Mouse (Mus musculus): ENCODE data around the gene Hipk3. TPM values are rescaled to one million over a fixed set of nuclear protein-coding genes. Genes with fewer than 3 reads are reported as not detected.

The Hipk3 gene
- polyA plus RNA-seq, 1 experiment from 2014 or later: 71.4 TPM

DNA sequence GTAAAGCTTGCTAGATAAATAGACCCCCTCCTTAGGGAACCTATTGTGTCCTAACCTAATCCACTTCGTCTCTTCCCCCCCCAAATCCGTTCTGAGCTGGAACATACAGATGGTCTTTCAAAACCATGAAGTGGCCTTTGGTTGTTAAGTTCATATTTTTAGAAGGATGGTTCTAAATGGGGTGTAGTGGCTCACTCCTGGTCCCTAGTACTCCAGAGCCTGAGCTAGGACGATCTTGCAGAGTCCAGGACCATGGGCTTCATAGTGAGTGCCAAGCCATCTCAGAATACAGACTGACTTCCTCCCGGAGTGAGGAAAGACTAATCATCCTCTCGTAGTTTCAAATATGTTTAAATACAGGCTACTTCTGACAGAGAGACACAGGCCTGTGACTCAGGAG, 2.0 kb upstream of the Hipk3 start:
- no peak for ATAC-seq (ENCODE audit: insufficient number of reproducible peaks, low FRiP score)
- no peak overlapping the region for H3K9ac ChIP-seq
- H3K4me2 ChIP-seq: no peak overlapping the region; the same call in 1 of the 2 replicates
- H3K4me1 ChIP-seq (replicated peaks): peaks cover 28% of the 10 kb centered on the region
- WGBS: 35% methylated on average over 5 of the region's 5 CpGs
- no peaks in the 10 kb centered on the region for H3K9me3 ChIP-seq (replicated peaks)
- H3K36me3 ChIP-seq: no peaks in the 10 kb centered on the region
- H3K27ac ChIP-seq (ENCODE audit: poor library complexity, severe bottlenecking): 0 out of 2 replicates have a peak overlapping the region, but pooled peaks have one; percentile 17
- H3K27me3 ChIP-seq (replicated peaks): no peaks in the 10 kb centered on the region
- H3K4me3 ChIP-seq: no peak overlapping the region

DNA sequence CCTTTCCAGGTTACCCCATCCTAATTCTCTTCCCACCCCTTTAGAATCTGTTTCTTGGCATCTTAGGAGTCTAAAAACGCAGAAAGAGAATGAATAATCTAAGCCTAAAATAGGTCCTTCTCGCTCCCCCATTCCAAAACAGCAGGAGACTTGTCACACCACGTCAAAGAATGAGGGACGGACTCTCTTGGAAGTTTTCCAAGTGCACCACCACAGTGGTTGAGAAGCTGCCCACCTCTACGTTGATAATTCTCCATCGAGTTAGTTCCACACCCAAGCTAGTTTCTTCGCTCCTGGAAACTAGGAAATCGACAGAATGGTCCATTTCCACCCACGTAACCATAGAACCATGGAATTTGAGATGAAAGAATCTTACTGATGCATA, 547 bp upstream of the Hipk3 start:
- Histone ChIP-seq H3K4me3 (peak overlapping the region; percentile 77), H3K4me2 (peak overlapping the region; percentile 73), H3K27ac (ENCODE audit: poor library complexity, severe bottlenecking) (peak overlapping the region; percentile 100), H3K9ac (peak overlapping the region; percentile 99), H3K9me3 (replicated peaks) (no peaks in the 10 kb centered on the region), H3K36me3 (no peaks in the 10 kb centered on the region), H3K27me3 (replicated peaks) (no peaks in the 10 kb centered on the region), H3K4me1 (replicated peaks) (peaks cover 33% of the 10 kb centered on the region)
- ATAC-seq (ENCODE audit: insufficient number of reproducible peaks, low FRiP score): no peak
- 9% methylated on average over 9 of the region's 9 CpGs for WGBS

DNA sequence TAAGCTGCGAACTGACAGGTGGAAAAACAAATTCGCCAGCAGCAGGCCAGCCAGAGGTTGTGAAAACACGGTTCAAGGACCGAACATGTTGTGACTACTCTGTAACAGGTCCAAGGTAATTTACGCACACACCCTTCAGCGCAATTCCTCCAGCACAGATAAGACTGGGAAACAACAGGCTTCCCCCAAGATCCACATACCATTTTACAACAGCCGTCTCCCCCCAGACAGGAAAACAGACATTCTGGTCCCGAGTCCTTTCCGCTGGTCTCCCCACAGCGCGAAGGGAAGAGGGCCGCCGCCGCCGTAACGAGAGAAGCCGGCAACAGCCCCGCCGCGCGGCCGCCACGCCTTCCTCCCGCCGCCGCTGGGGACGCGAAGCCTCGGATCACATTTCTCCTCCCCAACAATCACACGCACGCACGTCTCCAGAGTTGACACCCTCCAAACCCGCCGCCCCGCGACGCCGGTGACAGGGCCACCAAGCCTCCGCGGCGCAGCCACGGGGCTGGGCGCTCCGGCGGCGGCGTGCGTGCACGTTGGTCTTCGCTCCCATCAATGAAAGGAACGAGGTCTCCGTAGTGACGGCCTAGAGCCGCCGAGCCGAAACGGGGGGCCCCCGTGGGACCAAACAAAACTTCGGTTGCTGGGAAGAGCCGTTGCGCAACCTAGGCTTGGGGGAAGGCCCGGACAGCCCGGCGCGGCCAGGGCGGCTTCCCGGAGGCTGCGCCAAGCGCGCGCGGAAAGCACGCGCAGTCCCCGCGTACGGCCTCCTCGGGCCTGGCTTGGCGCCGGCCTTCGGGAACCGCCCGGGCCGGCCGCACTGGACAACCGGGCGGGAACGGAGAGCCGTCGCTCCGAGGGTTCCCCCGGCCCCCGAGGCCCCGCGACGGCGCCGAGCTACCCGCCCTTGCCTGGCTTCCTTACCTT, 960 bp downstream of the Hipk3 start:
- Histone ChIP-seq H3K27ac (ENCODE audit: poor library complexity, severe bottlenecking) (peak overlapping the region; percentile 100), H3K9me3 (replicated peaks) (no peaks in the 10 kb centered on the region), H3K9ac (peak overlapping the region; percentile 99), H3K4me3 (peak overlapping the region; percentile 77), H3K4me2 (peak overlapping the region; percentile 73), H3K36me3 (no peaks in the 10 kb centered on the region), H3K27me3 (replicated peaks) (no peaks in the 10 kb centered on the region), H3K4me1 (replicated peaks) (peaks cover 34% of the 10 kb centered on the region)
- peak; percentile 76 for ATAC-seq (ENCODE audit: insufficient number of reproducible peaks, low FRiP score)
- WGBS: under 1% methylated on average over 94 of the region's 99 CpGs

DNA sequence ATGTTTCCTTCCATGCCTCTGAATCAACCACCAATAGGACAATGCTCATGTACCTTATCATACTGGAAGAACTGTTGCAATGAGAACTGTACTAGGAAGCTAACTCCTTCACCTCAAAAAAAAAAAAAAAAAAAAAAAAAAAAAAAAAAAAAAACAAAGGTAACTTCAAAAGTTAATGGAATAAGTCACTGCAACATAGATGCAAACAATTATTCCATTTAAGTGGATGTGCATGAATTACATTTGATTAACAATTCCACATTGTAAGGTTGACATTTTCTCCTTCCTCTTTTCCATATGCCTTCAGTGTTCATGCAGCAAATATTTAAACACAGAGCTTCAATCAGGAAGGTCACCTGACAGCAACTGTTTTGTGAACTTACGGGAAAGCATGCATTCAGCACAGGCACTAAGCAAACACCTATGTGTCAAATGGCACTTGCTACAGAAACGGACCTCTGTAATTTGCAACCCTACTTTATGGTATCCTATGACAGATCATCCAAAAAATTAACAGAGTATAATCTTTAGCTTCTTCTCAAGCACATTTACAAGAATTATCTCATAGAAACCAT, 2.9 kb downstream of the Hipk3 start:
- H3K27ac ChIP-seq (ENCODE audit: poor library complexity, severe bottlenecking): peak overlapping the region; percentile 48; the same call in 1 of the 2 replicates
- no peaks in the 10 kb centered on the region for H3K9me3 ChIP-seq (replicated peaks)
- peaks cover 22% of the 10 kb centered on the region for H3K4me1 ChIP-seq (replicated peaks)
- peak overlapping the region; percentile 31 for H3K4me3 ChIP-seq
- WGBS: 34% methylated on average over 2 of the region's 2 CpGs
- H3K9ac ChIP-seq: 0 out of 2 replicates have a peak overlapping the region, but pooled peaks have one; percentile 50
- H3K36me3 ChIP-seq: no peaks in the 10 kb centered on the region
- H3K27me3 ChIP-seq (replicated peaks): no peaks in the 10 kb centered on the region
- H3K4me2 ChIP-seq: peak overlapping the region; percentile 58
- no peak for ATAC-seq (ENCODE audit: insufficient number of reproducible peaks, low FRiP score)

DNA sequence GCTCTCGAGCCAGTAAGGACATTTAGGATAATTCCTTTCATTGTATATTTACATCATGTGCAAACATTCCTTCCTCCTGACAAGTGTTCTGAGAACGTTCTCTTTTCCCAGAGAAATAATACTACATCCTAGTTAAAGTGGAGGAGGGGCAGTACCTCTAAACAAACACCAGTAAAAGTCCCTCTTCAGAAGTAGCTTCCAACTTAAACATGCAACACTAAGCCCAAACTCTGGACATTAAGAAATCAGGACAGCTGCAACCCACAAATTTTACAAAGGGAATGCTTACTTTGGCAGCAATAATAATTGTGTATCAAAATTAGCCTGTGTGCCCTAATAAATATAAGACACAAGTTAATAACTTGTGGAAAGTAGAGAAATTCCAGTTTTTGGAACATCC, 3.5 kb downstream of the Hipk3 start:
- Histone ChIP-seq H3K36me3 (no peaks in the 10 kb centered on the region), H3K4me2 (peak overlapping the region; percentile 34), H3K4me1 (replicated peaks) (peaks cover 17% of the 10 kb centered on the region), H3K27ac (ENCODE audit: poor library complexity, severe bottlenecking) (no peak overlapping the region), H3K9me3 (replicated peaks) (no peaks in the 10 kb centered on the region), H3K27me3 (replicated peaks) (no peaks in the 10 kb centered on the region), H3K9ac (no peak overlapping the region), H3K4me3 (no peak overlapping the region)
- 44% methylated on average over 2 of the region's 2 CpGs for WGBS
- no peak for ATAC-seq (ENCODE audit: insufficient number of reproducible peaks, low FRiP score)

DNA sequence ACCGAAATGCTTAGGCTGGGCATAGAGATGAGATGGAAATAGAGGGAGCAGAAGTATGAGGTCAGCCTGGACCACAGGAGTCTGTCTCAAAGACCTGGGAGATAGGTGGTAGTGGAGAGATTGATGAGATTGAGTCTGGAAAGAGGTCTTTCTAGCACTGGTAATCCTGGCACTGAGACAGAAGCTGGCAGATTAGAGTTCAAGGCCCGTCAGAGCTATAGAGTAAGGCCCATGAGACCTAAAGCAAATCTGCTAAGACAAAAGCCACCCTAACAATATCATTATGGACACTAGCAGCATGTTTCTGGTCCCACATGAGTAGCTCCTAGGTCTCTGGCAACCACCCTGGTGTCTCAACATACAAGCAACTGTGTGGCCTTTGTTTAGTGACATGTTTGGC, 4.4 kb downstream of the Hipk3 start:
- Histone ChIP-seq H3K9ac (no peak overlapping the region), H3K4me3 (no peak overlapping the region), H3K9me3 (replicated peaks) (no peaks in the 10 kb centered on the region), H3K4me1 (replicated peaks) (peaks cover 12% of the 10 kb centered on the region), H3K27me3 (replicated peaks) (no peaks in the 10 kb centered on the region), H3K36me3 (no peaks in the 10 kb centered on the region), H3K27ac (ENCODE audit: poor library complexity, severe bottlenecking) (peak overlapping the region; percentile 2; the same call in 1 of the 2 replicates), H3K4me2 (peak overlapping the region; percentile 19; the same call in 1 of the 2 replicates)
- WGBS: 85% methylated on average over 2 of the region's 2 CpGs
- no peak for ATAC-seq (ENCODE audit: insufficient number of reproducible peaks, low FRiP score)

DNA sequence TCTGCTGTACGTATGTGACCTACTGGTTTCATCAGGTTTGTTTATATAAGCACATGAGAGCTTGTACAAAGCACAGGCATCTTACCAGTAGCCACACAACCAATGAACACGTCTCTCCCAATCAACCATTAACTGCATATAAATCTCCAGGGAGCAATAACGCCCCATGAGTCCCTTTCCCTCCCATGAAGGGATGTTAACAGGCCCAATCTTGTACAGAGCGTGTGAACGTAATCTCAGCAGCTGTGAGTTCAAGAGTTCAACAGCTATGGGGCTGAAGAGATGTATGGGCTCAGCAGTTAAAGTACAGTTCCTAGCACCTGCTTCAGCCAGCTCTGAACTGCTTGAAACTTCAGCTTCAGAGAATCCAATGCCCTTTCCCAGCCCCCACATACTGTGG, 9.8 kb downstream of the Hipk3 start:
- H3K36me3 ChIP-seq: no peaks in the 10 kb centered on the region
- 35% methylated on average over 5 of the region's 5 CpGs for WGBS
- H3K9me3 ChIP-seq (replicated peaks): no peaks in the 10 kb centered on the region
- peak overlapping the region; percentile 10; the same call in 1 of the 2 replicates for H3K4me2 ChIP-seq
- no peaks in the 10 kb centered on the region for H3K27me3 ChIP-seq (replicated peaks)
- peak overlapping the region; percentile 61 for H3K27ac ChIP-seq (ENCODE audit: poor library complexity, severe bottlenecking)
- peaks cover 20% of the 10 kb centered on the region for H3K4me1 ChIP-seq (replicated peaks)
- no peak overlapping the region for H3K4me3 ChIP-seq
- H3K9ac ChIP-seq: no peak overlapping the region
- ATAC-seq (ENCODE audit: insufficient number of reproducible peaks, low FRiP score): no peak

DNA sequence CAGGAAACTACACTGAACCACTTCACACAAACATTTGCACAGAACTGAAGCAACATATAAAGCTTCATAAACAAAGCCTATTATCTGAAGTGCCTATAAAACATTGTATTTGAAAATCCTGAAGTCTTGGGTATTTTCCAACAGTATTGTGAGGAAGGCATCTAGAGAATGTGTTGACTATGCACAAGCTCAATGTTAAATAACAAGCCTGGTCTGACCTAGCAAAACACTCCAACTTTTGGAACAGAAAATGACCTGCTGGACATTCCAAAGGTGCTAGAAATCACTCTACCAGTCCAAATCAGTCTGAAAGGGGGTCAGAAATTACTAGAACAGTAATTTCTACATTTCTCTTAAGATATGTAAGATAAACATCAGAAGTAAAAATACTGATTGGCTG, 12.1 kb downstream of the Hipk3 start:
- Histone ChIP-seq H3K36me3 (no peaks in the 10 kb centered on the region), H3K27me3 (replicated peaks) (no peaks in the 10 kb centered on the region), H3K9ac (no peak overlapping the region), H3K4me2 (no peak overlapping the region), H3K4me3 (no peak overlapping the region), H3K27ac (ENCODE audit: poor library complexity, severe bottlenecking) (no peak overlapping the region), H3K9me3 (replicated peaks) (no peaks in the 10 kb centered on the region), H3K4me1 (replicated peaks) (peaks cover 24% of the 10 kb centered on the region)
- no peak for ATAC-seq (ENCODE audit: insufficient number of reproducible peaks, low FRiP score)

DNA sequence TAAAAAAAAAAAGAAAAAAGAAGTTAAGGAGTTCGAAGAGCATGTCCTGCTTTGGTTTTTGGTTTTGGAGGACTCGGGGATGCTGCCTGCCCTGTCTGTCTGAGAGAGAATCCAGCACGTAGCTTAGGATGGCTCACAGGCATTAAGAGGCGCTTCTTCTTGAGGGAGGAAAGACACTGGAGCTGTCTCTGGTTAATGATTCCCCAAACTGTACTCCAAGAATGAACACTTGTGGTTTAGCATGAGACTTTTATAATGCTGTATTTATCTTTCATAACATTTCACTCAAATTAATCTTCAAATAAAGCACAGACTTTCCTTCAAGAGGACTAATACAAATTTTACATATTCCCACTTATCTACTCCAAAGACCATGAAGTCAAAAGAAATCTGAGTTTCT, 15.2 kb downstream of the Hipk3 start:
- 86% methylated on average over 4 of the region's 4 CpGs for WGBS
- H3K27me3 ChIP-seq (replicated peaks): no peaks in the 10 kb centered on the region
- peaks cover 21% of the 10 kb centered on the region for H3K4me1 ChIP-seq (replicated peaks)
- H3K36me3 ChIP-seq: no peaks in the 10 kb centered on the region
- no peak overlapping the region for H3K4me3 ChIP-seq
- no peak overlapping the region for H3K4me2 ChIP-seq
- no peak overlapping the region for H3K27ac ChIP-seq (ENCODE audit: poor library complexity, severe bottlenecking)
- no peaks in the 10 kb centered on the region for H3K9me3 ChIP-seq (replicated peaks)
- no peak overlapping the region for H3K9ac ChIP-seq
- ATAC-seq (ENCODE audit: insufficient number of reproducible peaks, low FRiP score): no peak

DNA sequence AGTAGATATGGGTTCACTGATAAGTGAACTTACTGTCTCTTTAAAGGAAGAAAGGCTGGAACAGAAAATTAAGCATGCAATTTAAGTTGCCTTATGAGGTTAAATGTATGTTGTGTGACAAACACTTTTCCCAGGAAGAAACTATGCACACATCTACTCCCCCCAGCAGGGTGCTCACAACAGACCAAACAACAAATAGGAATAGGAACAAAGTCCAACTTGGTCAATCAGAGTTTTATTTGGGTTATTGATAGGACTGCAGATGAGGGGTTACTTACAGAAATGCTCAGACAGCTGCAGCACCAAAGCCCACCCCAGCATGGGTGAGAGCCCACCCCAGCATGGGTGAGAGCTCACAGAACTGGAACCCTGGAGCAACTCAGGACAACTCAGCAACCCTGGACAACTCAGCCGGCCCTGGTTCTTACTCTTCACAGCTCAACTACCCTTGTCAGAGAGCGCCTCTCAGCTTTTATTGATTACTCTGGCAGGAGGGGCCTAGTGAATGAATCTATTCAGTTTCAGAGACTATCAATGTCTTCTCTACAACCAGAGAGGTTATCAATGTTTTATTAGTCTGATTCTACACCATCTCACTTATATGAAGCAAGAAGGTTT, 16.7 kb downstream of the Hipk3 start:
- Histone ChIP-seq H3K36me3 (no peaks in the 10 kb centered on the region), H3K4me1 (replicated peaks) (peaks cover 15% of the 10 kb centered on the region), H3K4me2 (no peak overlapping the region), H3K9me3 (replicated peaks) (no peaks in the 10 kb centered on the region), H3K27me3 (replicated peaks) (no peaks in the 10 kb centered on the region), H3K9ac (no peak overlapping the region), H3K27ac (ENCODE audit: poor library complexity, severe bottlenecking) (peak overlapping the region; percentile 18; the same call in 1 of the 2 replicates), H3K4me3 (no peak overlapping the region)
- ATAC-seq (ENCODE audit: insufficient number of reproducible peaks, low FRiP score): no peak
- WGBS: 65% methylated on average over 2 of the region's 2 CpGs

DNA sequence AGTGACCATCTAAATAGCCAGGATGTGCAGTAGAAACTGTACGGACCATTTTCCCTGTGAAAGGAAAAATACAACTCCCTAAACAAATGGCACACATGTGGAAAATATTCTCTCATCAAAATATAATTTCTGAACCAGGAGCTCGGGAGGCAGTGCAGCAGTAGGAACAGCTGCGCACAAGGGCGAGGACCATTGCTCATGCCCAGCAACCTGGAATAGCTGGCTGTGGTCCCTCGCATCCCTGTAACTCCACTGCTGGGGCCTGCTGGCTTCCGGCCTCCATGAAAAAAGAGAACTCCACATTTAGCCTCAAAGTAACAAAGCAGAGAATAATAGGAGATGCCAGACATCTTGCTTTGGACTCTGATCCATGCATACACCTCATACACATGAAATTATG, 22.2 kb downstream of the Hipk3 start:
- Histone ChIP-seq H3K4me2 (no peak overlapping the region), H3K27me3 (replicated peaks) (no peaks in the 10 kb centered on the region), H3K9me3 (replicated peaks) (no peaks in the 10 kb centered on the region), H3K4me1 (replicated peaks) (peaks cover 24% of the 10 kb centered on the region), H3K9ac (no peak overlapping the region), H3K27ac (ENCODE audit: poor library complexity, severe bottlenecking) (no peak overlapping the region), H3K36me3 (peaks cover 11% of the 10 kb centered on the region), H3K4me3 (no peak overlapping the region)
- WGBS: 90% methylated on average over 6 of the region's 6 CpGs
- no peak for ATAC-seq (ENCODE audit: insufficient number of reproducible peaks, low FRiP score)

Data from heart, embryonic 12.5 days (tissue).